Mouse (Mus musculus): ENCODE data around the gene Hic2. TPM values are rescaled to one million over a fixed set of nuclear protein-coding genes. Genes with fewer than 3 reads are reported as not detected.

Gene Hic2
- polyA plus RNA-seq, 2 experiments, result 2.0 TPM

DNA sequence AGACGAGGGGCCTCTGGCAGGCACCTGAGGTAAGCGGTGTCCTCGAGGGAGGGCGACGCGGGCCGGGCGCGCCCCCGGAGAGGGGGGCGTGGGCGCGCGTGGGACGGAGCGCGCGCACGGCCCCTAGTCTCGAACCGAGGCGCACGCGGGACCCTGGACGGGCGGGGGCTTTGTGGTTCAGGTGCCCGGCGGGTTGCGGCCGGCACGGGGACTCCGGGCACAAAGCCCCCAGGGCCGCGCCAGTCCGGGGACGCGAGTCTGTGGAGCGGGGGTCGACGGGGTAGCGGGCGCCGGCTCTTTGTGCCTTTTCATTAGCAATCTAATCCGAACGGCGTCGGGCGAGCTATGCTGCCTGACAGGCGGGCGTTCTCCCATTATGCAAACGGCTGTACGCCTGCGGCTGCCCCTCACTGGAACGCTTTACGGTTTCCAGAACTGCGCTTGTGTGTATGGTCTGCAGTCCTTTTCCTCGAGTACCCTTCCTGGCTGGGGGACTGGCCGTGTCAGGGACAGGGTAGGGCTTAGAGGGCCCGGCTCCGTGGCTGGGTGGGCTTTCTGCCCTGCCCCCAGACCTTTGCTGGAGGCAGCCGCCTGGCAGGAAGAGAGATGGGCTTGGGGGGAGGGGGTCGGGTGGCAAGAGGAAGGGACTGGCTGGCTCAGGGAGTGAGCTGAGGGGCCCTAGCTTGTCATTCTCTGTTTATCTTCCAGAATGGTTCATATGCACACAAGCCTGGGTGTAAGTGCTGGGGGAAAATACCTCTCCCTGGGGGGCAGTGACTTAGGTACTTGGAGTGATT is 528 bp downstream of the Hic2 start:
- Histone ChIP-seq H3K27me3 (ENCODE audit: control insufficient read depth, insufficient read depth, low read length) (no peaks in the 10 kb centered on the region), H3K36me3 (replicated peaks; ENCODE audit: control insufficient read depth, insufficient read depth, low read depth) (no peaks in the 10 kb centered on the region), H3K9ac (replicated peaks) (peak overlapping the region; percentile 87), H3K4me2 (ENCODE audit: low read depth) (peak overlapping the region; percentile 88), H3K4me1 (replicated peaks; ENCODE audit: control insufficient read depth in 2 of 2, insufficient read depth in 2 of 2, low read length in 1 of 2) (peaks cover 27 to 38% of the 10 kb centered on the region in 2 experiments), H3K9me3 (ENCODE audit: control insufficient read depth, low read length) (no peaks in the 10 kb centered on the region), H3K4me3 (ENCODE audit: insufficient read depth in 1 of 2, low read depth in 2 of 2, low read length in 2 of 2) (peak overlapping the region; percentile 69 to 86), H3K27ac (peak overlapping the region; percentile 46)
- ATAC-seq (ENCODE audit: insufficient read depth) (peak; percentile 42; the same call in 1 of the 2 replicates), DNase-seq (ENCODE audit: low read depth in 3 of 3, low spot score in 3 of 3) (no peak)
- TF ChIP-seq EP300 (IDR thresholded peaks at IDR 0.05; ENCODE audit: low read depth), result no peak
- no peak for TF ChIP-seq CTCF (IDR thresholded peaks at IDR 0.05; ENCODE audit: low read depth)
- under 1% methylated on average over 45 of the region's 62 CpGs for WGBS (ENCODE audit: insufficient replicate concordance)

- peak overlapping the region; percentile 69 to 86 for H3K4me3 ChIP-seq (ENCODE audit: insufficient read depth in 1 of 2, low read depth in 2 of 2, low read length in 2 of 2)
- no peaks in the 10 kb centered on the region for H3K9me3 ChIP-seq (ENCODE audit: control insufficient read depth, low read length)
- H3K36me3 ChIP-seq (replicated peaks; ENCODE audit: control insufficient read depth, insufficient read depth, low read depth), result no peaks in the 10 kb centered on the region
- peak overlapping the region; percentile 87; the same call in 1 of the 2 replicates for H3K9ac ChIP-seq (replicated peaks)
- no peak for ATAC-seq (ENCODE audit: insufficient read depth)
- H3K27me3 ChIP-seq (ENCODE audit: control insufficient read depth, insufficient read depth, low read length), result no peaks in the 10 kb centered on the region
- peak overlapping the region; percentile 88 for H3K4me2 ChIP-seq (ENCODE audit: low read depth)
- H3K27ac ChIP-seq, result no peak overlapping the region
- TF ChIP-seq CTCF (IDR thresholded peaks at IDR 0.05; ENCODE audit: low read depth), result no peak
- no peak for TF ChIP-seq EP300 (IDR thresholded peaks at IDR 0.05; ENCODE audit: low read depth)
- DNase-seq (ENCODE audit: low read depth in 3 of 3, low spot score in 3 of 3), result no peak
- H3K4me1 ChIP-seq (replicated peaks; ENCODE audit: control insufficient read depth in 2 of 2, insufficient read depth in 2 of 2, low read length in 1 of 2), result peaks cover 33 to 44% of the 10 kb centered on the region in 2 experiments
- WGBS (ENCODE audit: insufficient replicate concordance), result 2% methylated on average over 12 of the region's 12 CpGs
These were observed 1.1 kb downstream of the Hic2 start for GRCm38 (mm10) chr16:17234499-17234895.

DNA sequence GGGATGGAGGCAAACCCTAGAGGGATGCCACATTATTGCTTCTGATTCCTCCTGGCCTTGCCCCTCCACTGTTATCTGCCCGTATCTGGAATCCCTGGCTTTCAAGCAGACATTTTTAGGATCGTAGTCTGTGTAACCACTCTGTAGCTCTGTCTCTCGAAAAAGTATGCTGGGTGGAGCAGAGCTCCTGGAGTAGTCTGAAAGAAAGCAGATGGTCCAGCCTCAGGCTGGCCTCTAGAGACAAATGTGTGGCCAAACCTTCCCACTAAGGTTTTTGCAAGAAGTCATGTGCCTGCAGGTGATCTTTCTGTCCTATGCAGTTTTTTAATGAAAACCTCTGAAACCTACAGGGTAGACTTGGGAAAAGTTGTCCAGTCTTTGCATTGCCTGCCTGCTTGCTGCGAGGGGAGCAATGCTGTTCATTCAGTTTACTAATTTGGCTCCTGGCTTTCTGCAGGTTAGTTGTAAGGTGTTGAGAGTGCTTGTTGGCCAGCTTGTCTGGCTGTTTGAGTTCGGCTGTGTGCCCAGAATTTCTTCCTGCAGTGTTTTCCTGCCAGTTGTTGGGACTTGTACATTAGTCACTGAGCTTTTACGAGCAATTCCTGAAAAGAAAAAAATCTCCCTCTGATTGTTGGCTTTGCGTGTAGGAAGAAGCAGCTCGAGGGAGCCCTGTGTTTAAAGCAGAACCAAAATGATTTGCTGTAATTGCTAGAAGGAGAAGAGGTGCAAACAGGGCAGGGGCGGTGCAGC is 1.7 kb downstream of the Hic2 start:
- no peak overlapping the region for H3K27ac ChIP-seq
- no peaks in the 10 kb centered on the region for H3K27me3 ChIP-seq (ENCODE audit: control insufficient read depth, insufficient read depth, low read length)
- peak overlapping the region; percentile 88 for H3K4me2 ChIP-seq (ENCODE audit: low read depth)
- peaks cover 34 to 50% of the 10 kb centered on the region in 2 experiments for H3K4me1 ChIP-seq (replicated peaks; ENCODE audit: control insufficient read depth in 2 of 2, insufficient read depth in 2 of 2, low read length in 1 of 2)
- no peaks in the 10 kb centered on the region for H3K9me3 ChIP-seq (ENCODE audit: control insufficient read depth, low read length)
- peak overlapping the region; percentile 18; the same call in 1 of the 2 replicates for H3K9ac ChIP-seq (replicated peaks)
- H3K4me3 ChIP-seq (ENCODE audit: insufficient read depth in 1 of 2, low read depth in 2 of 2, low read length in 2 of 2), result peak overlapping the region; percentile 24 to 86; a peak in 3 of 4 replicates
- H3K36me3 ChIP-seq (replicated peaks; ENCODE audit: control insufficient read depth, insufficient read depth, low read depth), result no peaks in the 10 kb centered on the region
- WGBS (ENCODE audit: insufficient replicate concordance), result 49% methylated on average over 9 of the region's 9 CpGs
- TF ChIP-seq CTCF (IDR thresholded peaks at IDR 0.05; ENCODE audit: low read depth), result no peak
- no peak for TF ChIP-seq EP300 (IDR thresholded peaks at IDR 0.05; ENCODE audit: low read depth)
- ATAC-seq (ENCODE audit: insufficient read depth), result no peak
- DNase-seq (ENCODE audit: low read depth in 3 of 3, low spot score in 3 of 3), result no peak

DNA sequence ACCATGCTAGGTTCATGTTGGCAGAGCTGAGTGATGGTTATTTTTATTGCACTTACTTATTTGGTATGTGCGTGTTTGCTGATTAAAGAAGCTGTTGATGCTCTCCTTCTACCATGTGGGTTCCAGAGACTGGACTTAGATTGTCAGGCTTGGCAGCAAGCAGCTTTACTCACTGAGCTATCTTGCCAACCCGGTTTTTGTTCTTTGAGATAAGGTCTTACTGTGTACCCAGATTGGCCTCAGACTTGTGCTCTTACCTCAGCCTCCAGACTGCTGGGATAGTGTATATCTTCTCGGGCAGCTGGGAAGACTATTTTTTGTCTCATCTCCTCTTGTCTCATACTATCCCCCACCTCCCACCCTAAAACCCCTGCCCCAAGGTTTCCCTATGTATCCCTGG is 4.3 kb downstream of the Hic2 start:
- peak; percentile 63 for ATAC-seq (ENCODE audit: insufficient read depth)
- Histone ChIP-seq H3K27me3 (ENCODE audit: control insufficient read depth, insufficient read depth, low read length) (no peaks in the 10 kb centered on the region), H3K9ac (replicated peaks) (no peak overlapping the region), H3K4me3 (ENCODE audit: insufficient read depth in 1 of 2, low read depth in 2 of 2, low read length in 2 of 2) (no peak overlapping the region), H3K27ac (no peak overlapping the region), H3K4me2 (ENCODE audit: low read depth) (peak overlapping the region; percentile 18; the same call in 1 of the 2 replicates), H3K36me3 (replicated peaks; ENCODE audit: control insufficient read depth, insufficient read depth, low read depth) (no peaks in the 10 kb centered on the region), H3K9me3 (ENCODE audit: control insufficient read depth, low read length) (no peaks in the 10 kb centered on the region), H3K4me1 (replicated peaks; ENCODE audit: control insufficient read depth in 2 of 2, insufficient read depth in 2 of 2, low read length in 1 of 2) (peaks cover 34 to 58% of the 10 kb centered on the region in 2 experiments)
- TF ChIP-seq CTCF (IDR thresholded peaks at IDR 0.05; ENCODE audit: low read depth), result no peak
- peak; percentile 84 for TF ChIP-seq EP300 (IDR thresholded peaks at IDR 0.05; ENCODE audit: low read depth)
- DNase-seq (ENCODE audit: low read depth in 3 of 3, low spot score in 3 of 3), result peak in 2 of 3 experiments; percentile 61 to 64
- 15% methylated on average over 3 of the region's 3 CpGs for WGBS (ENCODE audit: insufficient replicate concordance)

DNA sequence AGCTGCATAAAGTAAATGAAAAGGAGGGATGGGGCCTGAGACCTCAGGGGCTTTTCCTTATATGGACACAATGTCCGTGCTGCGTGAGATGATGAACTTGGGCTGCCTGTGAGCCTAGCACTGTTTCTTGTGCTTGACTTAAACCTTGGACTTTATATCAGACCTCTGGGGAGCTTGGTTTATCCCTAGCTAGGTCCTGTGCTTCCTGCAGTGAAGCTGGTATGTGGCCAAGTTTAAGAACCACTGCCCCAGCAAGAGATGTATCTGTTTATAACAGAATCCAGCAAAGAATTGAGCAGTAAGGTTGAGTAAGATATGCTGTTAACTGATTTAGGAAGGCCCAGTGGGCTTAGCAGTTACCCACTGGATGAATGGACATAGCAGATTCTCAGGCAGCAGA is 6.0 kb downstream of the Hic2 start:
- TF ChIP-seq EP300 (IDR thresholded peaks at IDR 0.05; ENCODE audit: low read depth) (no peak), CTCF (IDR thresholded peaks at IDR 0.05; ENCODE audit: low read depth) (no peak)
- Histone ChIP-seq H3K4me3 (ENCODE audit: insufficient read depth in 1 of 2, low read depth in 2 of 2, low read length in 2 of 2) (no peak overlapping the region), H3K4me2 (ENCODE audit: low read depth) (no peak overlapping the region), H3K27me3 (ENCODE audit: control insufficient read depth, insufficient read depth, low read length) (no peaks in the 10 kb centered on the region), H3K4me1 (replicated peaks; ENCODE audit: control insufficient read depth in 2 of 2, insufficient read depth in 2 of 2, low read length in 1 of 2) (peaks cover 33 to 63% of the 10 kb centered on the region in 2 experiments), H3K36me3 (replicated peaks; ENCODE audit: control insufficient read depth, insufficient read depth, low read depth) (no peaks in the 10 kb centered on the region), H3K27ac (no peak overlapping the region), H3K9me3 (ENCODE audit: control insufficient read depth, low read length) (no peaks in the 10 kb centered on the region), H3K9ac (replicated peaks) (no peak overlapping the region)
- WGBS (ENCODE audit: insufficient replicate concordance), result 60% methylated on average over 2 of the region's 2 CpGs
- ATAC-seq (ENCODE audit: insufficient read depth) (no peak), DNase-seq (ENCODE audit: low read depth in 3 of 3, low spot score in 3 of 3) (no peak)
